Mouse (Mus musculus): ENCODE results near the gene Kdm2a.

- TF ChIP-seq CTCF (conservative IDR thresholded peaks at IDR 0.05; ENCODE audit: insufficient read depth, insufficient read length, low read depth, low read length), result no peak
- TF ChIP-seq POLR2A (IDR thresholded peaks at IDR 0.05; ENCODE audit: low read depth, low read length), result no peak
Measured at GRCm38 (mm10) chr19:4430091-4430620, 32.1 kb upstream of the Kdm2a start.

All from kidney, adult 2 months (tissue).